Mouse (Mus musculus) testis, adult 2 months (tissue): ENCODE results near the gene Tex14. TPM values are rescaled to one million over a fixed set of nuclear protein-coding genes. Genes with fewer than 3 reads are reported as not detected.

Source experiments
- H3K27ac ChIP-seq: fragments of 200-500 bp; 2 replicates; pipeline ENCODE4 v1.5.1; 2012; ENCODE audit warnings: low read depth, low read length; ENCODE audit not compliant: control insufficient read depth, insufficient read depth
- H3K27me3 ChIP-seq: fragments of 200-500 bp; 2 replicates; pipeline ENCODE4 v1.6.1; 2012; ENCODE audit warnings: mild to moderate bottlenecking, low read length, moderate library complexity; ENCODE audit not compliant: control insufficient read depth, insufficient read depth
- H3K36me3 ChIP-seq: fragments of 200-500 bp; 2 replicates; pipeline ENCODE4 v1.6.1; 2012; ENCODE audit warnings: mild to moderate bottlenecking, low read length; ENCODE audit not compliant: control insufficient read depth, insufficient read depth
- H3K4me1 ChIP-seq: fragments of 200-500 bp; 2 replicates; pipeline ENCODE4 v1.6.1; 2012; ENCODE audit warnings: low read length; ENCODE audit not compliant: control insufficient read depth, insufficient read depth
- H3K4me3 ChIP-seq: fragments of 200-500 bp; 2 replicates; pipeline ENCODE4 v1.5.1; 2012; ENCODE audit warnings: low read depth, mild to moderate bottlenecking, low read length, moderate library complexity, mixed read lengths; ENCODE audit not compliant: control insufficient read depth
- CTCF ChIP-seq: fragments of 200-500 bp; IDR thresholded peaks from 2 replicates; pipeline ENCODE4 v1.5.1; 2012; ENCODE audit warnings: low read depth, mild to moderate bottlenecking, inconsistent platforms, low read length, moderate library complexity; ENCODE audit not compliant: control insufficient read depth, insufficient read depth, insufficient replicate concordance
- POLR2A ChIP-seq: fragments of 200-500 bp; IDR thresholded peaks from 2 replicates; pipeline ENCODE4 v1.6.1; 2012; ENCODE audit warnings: low read depth, mild to moderate bottlenecking, inconsistent platforms, low read length, moderate library complexity; ENCODE audit not compliant: control insufficient read depth
- polyA plus RNA-seq: library from polyadenylated mRNA; depleted of rRNA; stranded (reverse); fragments of >200 nt; gene quantifications from 2 replicates; pipeline ENCODE4 v1.2.3, GENCODE M21; 2012; rRNA removed

Tex14 gene
- polyA plus RNA-seq, 1 experiment: 28.4 TPM

DNA sequence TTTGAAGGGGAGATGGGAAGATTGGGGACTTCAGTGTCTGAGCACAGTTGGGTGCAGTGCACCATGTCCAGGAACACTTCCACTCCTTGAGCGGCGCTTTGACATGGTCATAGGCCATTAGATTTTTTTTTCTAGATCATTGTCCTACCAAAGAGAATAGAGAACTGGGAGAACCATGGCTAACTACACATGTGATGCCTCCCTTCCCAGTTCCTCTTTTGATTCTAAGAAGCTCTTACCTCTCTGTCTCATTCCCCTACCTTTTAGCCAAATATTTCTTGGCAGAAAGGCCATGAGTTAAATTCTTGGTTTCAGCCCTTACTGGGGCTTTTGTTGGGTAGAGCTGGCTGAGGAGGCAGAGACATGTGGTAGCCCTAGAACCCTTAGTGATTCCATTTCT lies 198.7 kb downstream of the Tex14 start:
- TF ChIP-seq CTCF (no peak), POLR2A (no peak)
- Histone ChIP-seq H3K27me3 (no peaks in the 10 kb centered on the region), H3K4me1 (no peaks in the 10 kb centered on the region), H3K4me3 (no peak overlapping the region), H3K36me3 (peaks cover 3% of the 10 kb centered on the region), H3K27ac (no peak overlapping the region)

Other genes with a start within 250 kb of the Tex14 start
- gene Ppm1e, start 46.0 kb upstream of the Tex14 start, polyA plus RNA-seq: 3.5 and 4.1 TPM in 2 replicates
- gene Rad51c, start 111 bp upstream of the Tex14 start, polyA plus RNA-seq: 14.2 and 16.4 TPM in 2 replicates
- gene Gm11492, start 161.6 kb downstream of the Tex14 start, polyA plus RNA-seq: 92.8 and 97.9 TPM in 2 replicates
- 159 and 174 TPM in 2 replicates for gene Sept4, start 163.8 kb downstream of the Tex14 start, polyA plus RNA-seq
- gene Mtmr4, start 187.1 kb downstream of the Tex14 start, polyA plus RNA-seq: 33.6 and 33.7 TPM in 2 replicates
- 89.4 and 90.3 TPM in 2 replicates for gene Hsf5, start 212.1 kb downstream of the Tex14 start, polyA plus RNA-seq